Mouse (Mus musculus) T-helper 17 cell (primary cell): ENCODE data around the gene Pou2af1.

Experiments used
- in situ Hi-C, 2 experiments: fragments of 300-600 bp; cut with MboI, MseI; formaldehyde crosslinking; loops; 1 replicate in 1 of 2; 2 replicates in 1 of 2; pipeline ENCODE4 v1.15.1; 2025; ENCODE audit warnings: high pct_unique_total_duplicates in 2 of 2

Pou2af1 gene

DNA sequence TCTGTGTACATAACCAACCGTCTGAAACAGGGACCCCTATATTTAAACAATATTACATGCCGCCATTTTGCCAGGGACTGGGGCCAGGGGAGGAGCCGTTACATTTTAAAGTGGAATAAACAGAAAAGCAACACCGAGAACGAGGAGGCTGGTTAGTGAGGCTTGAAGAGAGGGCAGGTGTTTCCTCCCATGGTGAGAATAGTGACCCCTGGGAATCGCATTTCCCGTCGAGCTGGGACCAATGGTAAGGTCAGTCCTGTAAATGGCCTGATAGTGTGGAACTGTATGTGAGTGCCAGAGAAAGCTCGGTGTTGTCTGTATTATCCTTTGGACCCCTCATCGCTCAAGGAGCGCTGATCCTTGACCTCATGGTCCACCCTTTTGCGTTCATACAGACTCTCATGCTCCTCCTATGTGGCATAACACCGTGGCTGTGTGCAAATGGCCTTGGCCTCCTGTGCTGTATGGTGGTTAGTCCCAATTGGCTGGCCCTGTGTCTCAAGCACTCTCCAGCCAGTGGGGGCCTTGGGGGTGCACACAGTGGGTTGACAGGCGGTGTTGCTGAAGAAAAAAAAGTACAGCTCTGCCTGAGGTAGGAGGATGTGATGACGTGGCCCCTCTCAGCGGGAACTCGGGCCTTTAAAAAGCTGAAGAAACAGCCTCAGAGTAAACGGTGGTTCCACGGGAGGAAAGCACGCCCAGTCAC, at the start of gene Pou2af1:
Gene Pou2af1 (plus strand): TSS at position 686 of the 706 bp plus-strand sequence.
- in situ Hi-C loops, result no loop called here

DNA sequence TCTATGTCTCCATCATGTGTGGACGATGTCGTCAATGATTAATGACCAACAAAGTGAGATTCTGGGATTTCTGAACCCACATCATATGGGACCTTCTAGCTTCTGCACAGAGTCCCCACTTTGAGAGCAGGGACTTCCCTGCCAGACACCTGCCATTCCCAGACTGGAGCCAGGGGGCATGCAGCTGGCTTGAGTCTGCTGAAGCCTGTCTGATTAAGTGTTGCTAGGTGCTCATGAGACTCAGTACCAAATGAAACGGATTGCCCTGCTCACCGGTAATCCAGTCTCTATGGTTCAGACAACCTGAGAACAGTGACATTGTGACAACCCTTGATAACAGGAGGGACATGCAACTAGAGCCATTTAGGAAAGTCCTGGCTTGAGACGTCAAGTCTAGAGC, 49.5 kb upstream of the Pou2af1 start:
- in situ Hi-C loops, result loop anchor here in 1 of 2 experiments (25.0 kb wide), 1 partner anchor 748 kb away; no protein-coding TSS in a partner anchor

GRCm38 (mm10) chr9:51165312-51166180, 48.0 kb upstream of the Pou2af1 start, which contains the start of gene Gm32742:
Gene Gm32742, minus strand, starts transcription at chr9:51165517.
- in situ Hi-C loops, result loop anchor here in 1 of 2 experiments (25.0 kb wide), 1 partner anchor 747 kb away; no protein-coding TSS in a partner anchor

DNA sequence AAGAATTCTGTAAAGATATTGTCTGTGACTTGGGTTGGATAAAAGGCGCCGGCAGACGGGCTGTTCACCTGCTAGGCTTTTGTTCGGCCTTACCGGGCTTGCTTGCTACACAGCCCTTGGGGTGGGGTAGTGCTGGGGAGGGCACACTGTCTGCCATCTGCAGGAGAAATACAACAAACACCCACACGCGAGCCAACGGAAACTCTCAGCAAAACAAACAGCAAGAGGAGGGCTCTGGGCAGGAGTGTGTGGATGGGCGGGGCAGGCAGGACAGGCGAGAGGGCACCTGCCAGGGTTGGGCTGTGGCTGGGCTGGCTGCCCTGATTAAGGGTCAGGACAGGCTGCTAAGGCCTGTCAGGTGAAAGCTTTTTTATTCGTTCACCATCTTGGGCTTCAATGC, 45.6 kb upstream of the Pou2af1 start:
- in situ Hi-C loops, result loop anchor here in 1 of 2 experiments (25.0 kb wide), 1 partner anchor 744 kb away; no protein-coding TSS in a partner anchor

- in situ Hi-C loops, result loop anchor here in 1 of 2 experiments (25.0 kb wide), 1 partner anchor 744 kb away; no protein-coding TSS in a partner anchor
These were observed 44.8 kb upstream of the Pou2af1 start for GRCm38 (mm10) chr9:51168698-51169097.

DNA sequence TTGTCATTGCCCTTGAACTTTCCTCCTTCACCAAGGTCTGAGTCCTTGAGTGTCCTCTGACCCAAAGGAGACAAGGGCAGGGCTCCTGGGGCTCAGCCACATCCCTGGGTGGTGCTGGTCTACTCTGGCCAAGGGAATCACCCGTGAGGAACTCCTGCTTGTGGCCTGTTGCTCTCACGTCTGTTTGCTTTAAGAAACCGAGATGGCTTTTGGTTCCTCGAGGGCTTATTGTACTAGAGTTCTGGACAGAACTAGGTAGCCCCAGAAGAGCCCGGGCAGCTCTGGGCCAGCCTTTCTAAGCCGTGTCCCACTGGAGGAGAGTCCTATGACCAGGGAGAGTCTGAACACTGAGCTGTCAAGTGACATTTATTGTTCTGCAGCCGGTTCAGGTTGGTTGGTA, 44.4 kb upstream of the Pou2af1 start:
- in situ Hi-C loops, result loop anchor here in 1 of 2 experiments (25.0 kb wide), 1 partner anchor 743 kb away; no protein-coding TSS in a partner anchor

DNA sequence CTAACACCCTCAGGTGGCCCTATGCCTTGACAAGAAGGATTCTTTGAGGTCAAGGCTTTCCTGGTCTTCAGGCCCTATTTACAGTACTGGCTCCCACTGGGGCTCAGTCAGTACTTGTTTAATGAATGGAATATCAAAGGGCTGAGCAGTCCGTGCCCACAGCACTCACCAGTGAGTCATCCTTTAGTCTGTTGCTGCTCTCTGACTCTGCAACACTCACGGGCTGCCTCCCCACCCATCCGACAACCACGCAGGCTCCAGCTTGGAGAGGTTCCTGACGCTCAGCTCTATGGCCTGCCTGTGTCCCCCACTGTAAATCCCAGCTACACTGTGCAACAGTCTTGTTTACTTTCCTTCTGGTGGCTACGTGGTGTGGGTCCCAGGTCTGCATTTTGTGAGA, 43.2 kb upstream of the Pou2af1 start:
- in situ Hi-C loops, result loop anchor here in 1 of 2 experiments (25.0 kb wide), 1 partner anchor 742 kb away; no protein-coding TSS in a partner anchor

DNA sequence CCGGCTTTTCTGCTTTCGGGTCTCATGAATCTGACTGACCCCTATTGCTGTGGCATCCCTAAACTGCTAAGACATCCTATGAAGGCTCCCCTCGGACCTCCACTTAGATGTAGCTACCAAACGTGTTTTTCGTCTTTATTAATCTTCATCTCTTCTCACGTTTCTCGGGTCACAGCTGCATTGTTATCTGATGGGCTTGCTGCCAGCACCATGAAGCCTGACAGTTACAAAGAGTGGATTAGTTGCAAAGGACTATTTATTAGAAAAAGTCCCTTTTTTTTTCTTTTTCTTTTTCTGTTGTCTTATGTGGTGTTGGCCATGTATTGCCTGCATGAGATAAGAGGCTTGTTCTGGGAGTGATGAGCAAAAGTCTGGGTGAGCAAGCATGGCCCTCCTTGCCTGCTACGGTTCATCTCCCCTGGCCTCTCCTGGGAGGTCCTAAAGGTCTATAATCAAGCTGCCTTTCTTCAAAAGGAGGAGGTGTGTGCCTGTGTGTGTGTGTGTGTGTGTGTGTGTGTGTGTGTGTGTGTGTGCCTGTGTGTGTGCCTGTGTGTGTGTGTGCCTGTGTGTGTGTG, 38.5 kb upstream of the Pou2af1 start:
- in situ Hi-C loops, result loop anchor here in 1 of 2 experiments (25.0 kb wide), 1 partner anchor 737 kb away; no protein-coding TSS in a partner anchor

DNA sequence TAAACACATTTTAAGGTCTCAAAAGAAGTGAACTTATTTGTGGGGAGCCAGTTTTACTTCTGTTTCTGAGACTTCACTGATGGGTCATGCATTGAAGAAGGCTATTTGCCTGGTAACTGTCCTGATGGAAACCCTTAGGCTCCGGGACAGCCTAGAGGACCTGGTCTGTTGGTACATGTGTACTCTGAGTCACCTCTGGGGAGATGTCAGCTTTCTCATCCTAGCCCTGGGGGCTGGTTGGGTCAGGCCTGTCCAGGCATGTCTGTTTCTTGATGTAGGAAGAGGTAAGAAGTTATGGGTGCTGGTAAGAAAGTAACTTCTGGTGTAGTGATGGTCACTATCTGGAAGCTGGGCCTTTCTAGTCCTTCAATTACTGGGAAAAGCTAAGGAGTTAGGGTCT, 37.8 kb upstream of the Pou2af1 start:
- in situ Hi-C loops, result no loop called here

GRCm38 (mm10) chr9:51178297-51178696, 35.2 kb upstream of the Pou2af1 start:
- in situ Hi-C loops, result no loop called here

DNA sequence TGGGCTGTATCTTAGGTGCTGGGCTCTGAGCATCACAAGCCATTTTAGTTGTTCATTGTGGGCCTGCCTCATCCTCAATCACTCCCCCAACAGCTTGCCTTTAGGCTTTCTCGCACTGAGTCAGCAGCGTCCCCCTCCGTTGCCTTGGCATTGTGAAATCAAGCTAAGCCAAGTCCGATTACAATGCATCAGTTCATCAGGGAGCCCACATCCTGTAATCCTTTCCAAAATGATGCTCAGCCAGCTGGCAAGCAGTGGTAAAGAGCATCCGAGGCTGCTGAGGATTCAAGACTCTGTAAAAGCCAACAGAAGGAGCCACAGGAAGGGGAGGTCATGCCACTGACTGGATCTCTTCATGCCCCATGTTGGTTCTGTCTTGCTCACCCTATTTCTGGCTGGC, 32.9 kb upstream of the Pou2af1 start:
- in situ Hi-C loops, result no loop called here

DNA sequence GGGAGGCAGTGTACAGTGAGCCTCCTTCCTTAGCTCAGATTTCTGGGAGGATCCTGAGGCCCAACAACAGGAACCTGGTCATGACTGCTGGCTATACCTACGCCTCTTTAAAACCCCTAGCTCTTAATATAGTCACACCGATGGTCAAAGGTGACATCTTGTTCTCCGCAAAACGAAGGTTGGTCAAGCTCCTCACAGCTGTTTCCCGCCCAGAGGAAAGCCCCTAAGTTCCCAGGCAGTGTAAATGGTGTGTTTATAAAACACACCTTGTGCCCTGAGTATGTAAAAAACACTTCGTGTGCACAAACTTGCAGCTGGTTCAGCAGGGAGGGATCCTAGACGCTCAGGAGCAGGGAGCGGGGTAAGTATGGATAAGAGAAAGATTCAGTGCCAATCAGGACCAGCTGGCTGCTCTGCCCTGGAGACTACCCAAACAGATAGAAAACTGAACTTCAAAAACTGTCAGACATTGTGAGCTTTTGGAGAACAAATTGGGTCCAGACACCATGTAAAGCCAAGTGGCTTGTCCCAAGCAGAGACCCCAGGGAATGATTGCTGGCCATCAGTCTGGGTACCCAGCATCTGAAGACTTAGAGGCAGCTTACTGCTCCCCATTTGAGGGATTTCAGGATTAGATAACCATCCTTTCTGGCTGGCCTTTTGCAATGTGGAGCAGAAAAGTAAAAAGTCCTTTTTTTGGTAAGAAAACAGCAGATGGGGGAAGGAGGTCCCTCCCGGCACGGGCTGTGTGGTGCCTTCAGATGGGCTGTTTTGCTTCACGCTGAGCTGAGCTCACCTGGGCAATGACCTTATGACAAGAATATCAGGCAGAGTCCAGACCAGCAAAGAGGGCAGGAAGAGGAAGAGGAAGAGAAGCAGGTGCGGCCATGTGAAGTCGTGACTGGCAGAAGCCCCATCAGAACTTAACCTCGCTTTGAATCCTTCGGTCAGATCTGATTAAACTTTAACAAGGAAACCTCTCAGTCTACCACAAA, 30.5 kb upstream of the Pou2af1 start:
- in situ Hi-C loops, result no loop called here

DNA sequence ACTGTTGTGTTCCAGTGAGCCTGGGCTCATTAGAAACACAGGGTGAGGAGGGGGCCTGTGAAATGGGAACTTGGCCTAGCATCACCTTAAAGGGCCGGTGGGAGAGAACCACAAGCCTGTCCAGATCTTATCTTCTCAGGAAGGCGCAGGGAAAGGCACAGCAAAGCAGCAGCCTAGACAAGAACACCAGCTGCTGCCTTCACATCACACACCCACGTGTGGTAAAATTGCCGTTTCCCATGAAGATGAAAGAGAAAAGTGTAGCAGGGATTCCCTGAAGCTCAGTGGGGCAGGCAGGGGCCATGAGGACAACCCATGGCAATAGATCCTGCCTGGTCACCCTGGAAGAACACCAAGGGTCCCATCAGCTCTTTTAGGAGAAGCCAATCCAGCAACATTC, 28.1 kb upstream of the Pou2af1 start:
- in situ Hi-C loops, result no loop called here

DNA sequence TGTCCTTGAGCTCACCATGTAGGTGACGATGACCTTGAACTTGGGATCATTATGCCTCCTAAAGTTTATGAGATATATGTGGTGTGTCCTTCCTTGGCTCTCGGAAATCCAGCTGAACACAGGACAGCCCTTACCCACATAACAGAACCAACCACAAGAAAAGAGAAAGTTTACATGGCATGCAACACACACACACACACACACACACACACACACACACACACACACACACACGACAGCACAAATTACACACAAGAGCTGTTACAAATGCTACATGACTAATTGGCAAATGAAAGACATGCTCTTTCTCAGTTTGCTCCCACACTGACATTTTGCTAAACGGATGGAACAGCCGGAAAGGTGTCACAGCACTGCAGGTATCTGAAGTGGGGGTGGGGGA, 27.6 kb upstream of the Pou2af1 start:
- in situ Hi-C loops, result no loop called here

DNA sequence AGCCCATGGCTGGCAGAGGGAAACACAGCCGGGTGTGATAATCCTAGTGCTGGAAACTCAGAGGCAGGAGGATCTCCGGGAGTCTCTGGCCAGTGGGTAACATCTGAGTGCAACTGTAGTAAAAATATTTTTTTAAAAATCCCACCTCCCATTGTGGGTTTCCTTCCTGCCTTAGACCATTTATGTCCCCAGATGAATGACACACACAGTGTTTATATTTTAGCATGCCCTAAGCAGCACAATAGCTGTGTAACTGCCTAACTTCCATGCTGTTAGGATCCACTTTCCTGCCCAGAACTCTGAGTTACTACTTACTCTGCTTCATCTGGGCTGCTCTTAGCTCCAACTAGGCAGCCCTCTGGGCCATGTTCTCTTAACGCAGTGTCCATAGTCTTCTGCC, 22.9 kb upstream of the Pou2af1 start:
- in situ Hi-C loops, result no loop called here

GRCm38 (mm10) chr9:51194790-51195189, 18.7 kb upstream of the Pou2af1 start:
- in situ Hi-C loops, result no loop called here

- in situ Hi-C loops, result no loop called here
These were observed 4.6 kb upstream of the Pou2af1 start for GRCm38 (mm10) chr9:51208974-51209332.

GRCm38 (mm10) chr9:51211191-51211590, 2.3 kb upstream of the Pou2af1 start:
- in situ Hi-C loops, result no loop called here

GRCm38 (mm10) chr9:51213729-51214237, 275 bp downstream of the Pou2af1 start:
- in situ Hi-C loops, result no loop called here

DNA sequence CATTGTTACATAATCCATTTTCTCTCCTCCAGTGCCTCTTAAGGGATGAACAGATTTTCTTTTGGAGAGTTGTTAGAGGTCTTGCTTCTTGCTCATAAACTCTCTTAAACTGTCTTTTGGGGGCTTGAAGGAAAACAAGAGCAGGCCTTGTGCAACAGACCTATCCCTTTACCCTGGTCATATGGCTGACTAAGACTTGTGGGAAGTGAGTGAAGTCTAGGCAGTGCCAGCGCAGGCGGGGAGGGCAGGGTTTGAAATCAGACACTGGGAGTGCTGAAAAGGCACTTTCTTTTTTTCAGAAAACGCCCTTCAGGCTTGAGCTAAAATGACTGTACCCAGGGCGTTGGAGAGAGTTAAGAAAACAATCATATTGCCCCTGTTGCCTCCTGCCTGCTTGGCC, 1.8 kb downstream of the Pou2af1 start:
- in situ Hi-C loops, result no loop called here
